In the genomic region with DNA sequence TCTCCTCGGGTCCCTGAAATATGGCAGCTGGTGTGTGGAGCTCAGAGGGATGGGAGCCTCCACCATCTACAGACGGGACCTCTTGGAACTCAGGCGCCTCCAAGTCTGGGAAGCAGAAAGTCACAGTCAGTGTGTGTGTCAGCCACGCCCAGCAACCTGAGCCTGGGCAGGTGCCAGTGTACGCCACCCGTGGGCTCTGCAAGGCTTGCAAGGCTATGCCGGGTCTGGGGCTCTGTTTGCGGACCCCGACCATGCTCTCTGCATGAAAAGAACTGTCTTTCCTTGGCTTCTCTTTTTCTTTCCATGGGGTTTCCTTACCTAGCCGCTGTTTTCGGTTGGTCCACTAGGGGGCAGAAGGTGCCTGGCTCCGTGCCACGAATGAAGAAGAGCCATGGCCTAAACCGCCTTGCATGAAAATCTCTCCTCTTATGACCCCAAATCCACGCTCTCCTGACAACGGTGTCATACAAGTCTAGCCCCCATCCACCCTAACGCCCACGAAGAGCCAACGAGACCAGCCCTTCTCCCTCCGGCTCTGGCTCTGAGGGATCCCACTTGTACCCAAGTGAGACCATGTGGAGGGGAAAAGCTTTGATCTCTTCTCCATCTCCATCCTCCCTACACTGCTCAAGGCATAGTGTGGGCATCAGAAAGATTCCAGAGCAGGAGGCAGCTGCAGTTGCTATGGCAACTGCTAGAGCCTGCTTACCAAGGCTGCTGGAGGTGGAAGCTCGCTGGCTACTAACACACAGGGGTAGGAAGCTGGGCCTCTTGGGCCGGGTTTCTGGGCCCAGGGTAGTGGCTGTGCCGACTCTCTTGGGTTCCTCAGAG, we compare ENCODE assay signal across 8 mouse cellular contexts. TPM values are rescaled to one million over a fixed set of nuclear protein-coding genes. Genes with fewer than 3 reads are reported as not detected.
DNase-seq lines count a peak whose midpoint lies in the region; ATAC-seq and TF ChIP-seq lines count a peak whose summit lies in the region.

No protein-coding gene starts in this region.

- no peaks in the 10 kb centered on the region for H3K9me3 ChIP-seq in kidney, postnatal 0 days (replicated peaks; ENCODE audit: low read length)
- H3K9me3 ChIP-seq in liver, embryonic 14.5 days (ENCODE audit: control insufficient read depth, low read length): no peaks in the 10 kb centered on the region
- H3K9me3 ChIP-seq in neural tube, embryonic 14.5 days (ENCODE audit: control insufficient read depth, low read length): no peaks in the 10 kb centered on the region

- H3K4me2 ChIP-seq in kidney, postnatal 0 days (ENCODE audit: low read length): no peak overlapping the region
- no peak overlapping the region for H3K4me2 ChIP-seq in liver, embryonic 14.5 days (ENCODE audit: low read depth)
- no peak overlapping the region; the same call in 1 of the 2 replicates for H3K4me2 ChIP-seq in neural tube, embryonic 14.5 days (ENCODE audit: low read depth, low read length)

- TF ChIP-seq CTCF in kidney, postnatal 0 days (IDR thresholded peaks at IDR 0.05; ENCODE audit: low read depth): peak; percentile 82
- peak; percentile 95 for TF ChIP-seq CTCF in liver, embryonic 14.5 days (IDR thresholded peaks at IDR 0.05; ENCODE audit: low read depth)

- ATAC-seq in kidney, postnatal 0 days (replicated peaks; ENCODE audit: low FRiP score, low read depth): no peak
- no peak for ATAC-seq in liver, embryonic 14.5 days (ENCODE audit: insufficient read depth)
- ATAC-seq in neural tube, embryonic 14.5 days (ENCODE audit: low read depth): peak; percentile 82

- H3K27ac ChIP-seq in kidney, postnatal 0 days: no peak overlapping the region
- no peak overlapping the region for H3K27ac ChIP-seq in liver, embryonic 14.5 days
- H3K27ac ChIP-seq in neural tube, embryonic 14.5 days (ENCODE audit: low read depth, low read length): peak overlapping the region; percentile 73

- TF ChIP-seq EP300 in liver, embryonic 14.5 days (IDR thresholded peaks at IDR 0.05; ENCODE audit: low read depth): no peak

- DNase-seq in 3T3-L1 (ENCODE audit: low read depth, low spot score): peak; percentile 70
- peak; percentile 79 for DNase-seq in NIH3T3 (ENCODE audit: low read depth)
- DNase-seq in cerebellum, postnatal 25 days: peak; percentile 78 to 84
- peak; percentile 64 to 69 for DNase-seq in frontal cortex, postnatal 25 days (ENCODE audit: low spot score in 2 of 2)
- DNase-seq in kidney, postnatal 0 days (ENCODE audit: low spot score): peak; percentile 51
- peak in 2 of 3 experiments; percentile 28 to 44 for DNase-seq in liver, embryonic 14.5 days (ENCODE audit: low read depth in 3 of 3, low spot score in 3 of 3)
- peak; percentile 50 for DNase-seq in testis, postnatal 14 days (ENCODE audit: low spot score)

- H3K4me1 ChIP-seq in kidney, postnatal 0 days (replicated peaks; ENCODE audit: insufficient read depth, low read length): peaks cover 6% of the 10 kb centered on the region; the same call in 1 of the 2 replicates
- H3K4me1 ChIP-seq in liver, embryonic 14.5 days (replicated peaks; ENCODE audit: control insufficient read depth in 2 of 2, insufficient read depth in 2 of 2, low read length in 1 of 2): no peaks in the 10 kb centered on the region; a peak in 1 of 4 replicates
- peaks cover 10% of the 10 kb centered on the region for H3K4me1 ChIP-seq in neural tube, embryonic 14.5 days (ENCODE audit: control insufficient read depth, insufficient read depth, low read length)

- H3K9ac ChIP-seq in kidney, postnatal 0 days (ENCODE audit: low read depth, low read length): no peak overlapping the region
- H3K9ac ChIP-seq in liver, embryonic 14.5 days (replicated peaks): no peak overlapping the region
- H3K9ac ChIP-seq in neural tube, embryonic 14.5 days (replicated peaks; ENCODE audit: low read depth, low read length): no peak overlapping the region

- H3K27me3 ChIP-seq in kidney, postnatal 0 days (ENCODE audit: insufficient read depth, low read length): no peaks in the 10 kb centered on the region
- H3K27me3 ChIP-seq in liver, embryonic 14.5 days (ENCODE audit: control insufficient read depth, insufficient read depth, low read length): peaks cover 6% of the 10 kb centered on the region
- H3K27me3 ChIP-seq in neural tube, embryonic 14.5 days (ENCODE audit: control insufficient read depth, insufficient read depth, low read length): no peaks in the 10 kb centered on the region

- no peaks in the 10 kb centered on the region for H3K36me3 ChIP-seq in kidney, postnatal 0 days (ENCODE audit: insufficient read depth, low read length)
- H3K36me3 ChIP-seq in liver, embryonic 14.5 days (replicated peaks; ENCODE audit: control insufficient read depth, insufficient read depth, low read depth): no peaks in the 10 kb centered on the region
- H3K36me3 ChIP-seq in neural tube, embryonic 14.5 days (ENCODE audit: control insufficient read depth, insufficient read depth, low read length): no peaks in the 10 kb centered on the region

- 31% methylated on average over 23 of the region's 23 CpGs for WGBS in kidney, postnatal 0 days
- 27% methylated on average over 23 of the region's 23 CpGs for WGBS in liver, embryonic 14.5 days (ENCODE audit: insufficient replicate concordance)
- 34% methylated on average over 23 of the region's 23 CpGs for WGBS in neural tube, embryonic 14.5 days

- no peak overlapping the region for H3K4me3 ChIP-seq in kidney, postnatal 0 days (replicated peaks; ENCODE audit: low read depth, low read length)
- H3K4me3 ChIP-seq in liver, embryonic 14.5 days (ENCODE audit: insufficient read depth in 1 of 2, low read depth in 2 of 2, low read length in 2 of 2): no peak overlapping the region
- no peak overlapping the region for H3K4me3 ChIP-seq in neural tube, embryonic 14.5 days (ENCODE audit: low read depth, low read length)

RNA-seq across cellular contexts. Expression of a gene that starts 10.4 kb away (rescaled TPM):
- polyA plus RNA-seq in kidney, postnatal 0 days (2015; fragmentation: Nextera tagmentation; extraction: Ambion mirVana): 0.24 and 0.41 TPM in 2 replicates
- polyA plus RNA-seq in liver, embryonic 14.5 days (2012; rRNA removed): 0.06 TPM in 2 replicates
- 0.03 and 0.14 TPM in 2 replicates for polyA plus RNA-seq in liver, embryonic 14.5 days (2014; fragmentation: Nextera tagmentation; extraction: Ambion mirVana)
- polyA plus RNA-seq in neural tube, embryonic 14.5 days (2014; fragmentation: Nextera tagmentation; extraction: Ambion mirVana): 0.42 and 0.48 TPM in 2 replicates

RNA-seq across cellular contexts. Expression of a gene that starts 38.9 kb away (rescaled TPM):
- polyA plus RNA-seq in kidney, postnatal 0 days (2015; fragmentation: Nextera tagmentation; extraction: Ambion mirVana): not detected in 2 replicates
- polyA plus RNA-seq in liver, embryonic 14.5 days (2012; rRNA removed): 0.23 and 0.32 TPM in 2 replicates
- polyA plus RNA-seq in liver, embryonic 14.5 days (2014; fragmentation: Nextera tagmentation; extraction: Ambion mirVana): 0.14 and 0.45 TPM in 2 replicates
- 0.41 TPM in 1 of 2 replicates, not detected in the other for polyA plus RNA-seq in neural tube, embryonic 14.5 days (2014; fragmentation: Nextera tagmentation; extraction: Ambion mirVana)

RNA-seq across cellular contexts. Expression of a gene that starts 46.5 kb away (rescaled TPM):
- not detected in 2 replicates for polyA plus RNA-seq in kidney, postnatal 0 days (2015; fragmentation: Nextera tagmentation; extraction: Ambion mirVana)
- 0.01 and 0.02 TPM in 2 replicates for polyA plus RNA-seq in liver, embryonic 14.5 days (2012; rRNA removed)
- polyA plus RNA-seq in liver, embryonic 14.5 days (2014; fragmentation: Nextera tagmentation; extraction: Ambion mirVana): 0.04 TPM in 1 of 2 replicates, not detected in the other
- polyA plus RNA-seq in neural tube, embryonic 14.5 days (2014; fragmentation: Nextera tagmentation; extraction: Ambion mirVana): 0.07 TPM in 1 of 2 replicates, not detected in the other

RNA-seq across cellular contexts. Expression of a gene that starts 47.0 kb away (rescaled TPM):
- 54.5 and 58.8 TPM in 2 replicates for polyA plus RNA-seq in kidney, postnatal 0 days (2015; fragmentation: Nextera tagmentation; extraction: Ambion mirVana)
- 22.7 and 30.4 TPM in 2 replicates for polyA plus RNA-seq in liver, embryonic 14.5 days (2012; rRNA removed)
- polyA plus RNA-seq in liver, embryonic 14.5 days (2014; fragmentation: Nextera tagmentation; extraction: Ambion mirVana): 53.9 and 55.3 TPM in 2 replicates
- polyA plus RNA-seq in neural tube, embryonic 14.5 days (2014; fragmentation: Nextera tagmentation; extraction: Ambion mirVana): 66.6 and 89.3 TPM in 2 replicates
